Mouse (Mus musculus) adrenal gland (tissue): ENCODE data around the gene Cxcl13.

Source experiments
- intact Hi-C: fragments of 180-260 bp; cut with DNase I; formaldehyde crosslinking; loops from one replicate; pipeline ENCODE4 v1.15.1; 2025

The Cxcl13 gene

DNA sequence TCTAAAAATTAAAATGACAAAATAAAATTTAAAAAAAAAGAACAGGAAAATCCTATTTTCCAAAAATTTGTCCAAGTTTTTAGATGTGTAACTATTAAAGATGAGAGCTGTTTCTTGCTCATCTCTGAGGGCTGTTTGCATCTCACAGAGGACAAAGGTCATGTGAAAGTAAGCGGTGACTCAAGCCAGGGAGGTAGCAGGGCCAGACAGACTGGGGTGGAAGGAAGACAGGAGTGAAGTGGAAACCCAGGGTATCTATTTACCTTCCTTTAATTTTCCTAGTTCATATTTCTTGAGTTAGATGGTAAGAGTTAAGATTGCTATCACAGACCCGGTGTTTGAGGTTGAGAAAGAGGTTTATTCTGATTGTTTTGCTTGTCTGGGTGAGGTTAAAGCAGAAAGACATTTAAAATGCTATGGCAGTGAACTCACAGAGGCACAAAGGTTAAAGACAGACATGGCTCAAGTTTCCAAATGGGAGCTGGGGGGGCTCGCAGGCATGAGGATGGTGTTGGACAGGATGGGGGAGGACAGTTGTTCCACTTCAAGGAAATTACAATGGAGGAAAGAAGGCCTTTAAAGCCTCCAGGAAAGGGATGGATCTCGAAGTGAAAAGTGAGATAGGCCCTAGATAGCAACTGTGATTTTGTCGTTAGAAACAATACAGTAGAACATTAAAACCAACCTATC is 27.2 kb downstream of the Cxcl13 start:
- intact Hi-C loops = no loop called here

DNA sequence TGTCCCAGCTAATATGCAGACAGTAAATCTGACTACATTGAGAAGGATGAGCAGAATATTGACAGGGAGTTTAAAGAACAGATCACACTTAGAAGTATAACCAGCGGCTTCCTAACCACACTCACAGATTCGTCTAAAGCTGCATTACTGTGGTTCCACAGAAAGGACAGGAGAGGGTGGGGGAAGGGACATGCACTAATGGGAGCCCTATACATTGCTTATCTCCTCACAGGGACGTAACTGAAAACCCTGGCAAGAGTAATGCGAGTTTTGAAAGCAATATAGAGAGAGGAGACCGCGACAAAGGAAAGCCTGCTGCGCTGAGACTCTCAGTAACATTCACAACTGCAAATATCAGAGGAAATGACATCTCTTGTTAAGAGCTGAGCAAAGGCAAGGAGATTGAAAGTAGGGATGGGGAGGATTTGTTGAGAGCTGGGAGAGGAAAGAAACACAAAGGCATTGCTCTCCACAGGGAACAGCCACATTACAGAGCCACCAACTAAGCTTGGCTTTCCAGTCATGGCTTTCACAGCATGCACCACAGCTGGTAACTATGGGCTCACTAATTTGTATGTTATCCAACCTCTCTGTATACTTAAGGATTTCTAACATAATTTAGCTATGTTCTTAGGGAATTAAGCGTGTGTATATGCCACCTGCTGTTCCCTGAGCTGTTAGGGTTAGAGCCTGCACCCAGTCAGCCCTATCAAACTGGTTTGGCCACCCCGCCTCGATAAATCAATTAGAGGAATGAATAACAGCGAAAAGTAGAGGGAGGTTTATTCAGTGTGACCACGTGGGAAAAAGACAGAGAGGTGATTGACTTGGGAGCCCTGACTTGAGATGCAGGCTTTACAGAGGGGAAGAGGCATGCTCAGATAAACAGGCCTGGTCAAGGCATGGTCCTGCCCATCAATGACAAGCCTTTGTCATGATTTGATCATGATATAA is 34.9 kb downstream of the Cxcl13 start:
- intact Hi-C loops = no loop called here

DNA sequence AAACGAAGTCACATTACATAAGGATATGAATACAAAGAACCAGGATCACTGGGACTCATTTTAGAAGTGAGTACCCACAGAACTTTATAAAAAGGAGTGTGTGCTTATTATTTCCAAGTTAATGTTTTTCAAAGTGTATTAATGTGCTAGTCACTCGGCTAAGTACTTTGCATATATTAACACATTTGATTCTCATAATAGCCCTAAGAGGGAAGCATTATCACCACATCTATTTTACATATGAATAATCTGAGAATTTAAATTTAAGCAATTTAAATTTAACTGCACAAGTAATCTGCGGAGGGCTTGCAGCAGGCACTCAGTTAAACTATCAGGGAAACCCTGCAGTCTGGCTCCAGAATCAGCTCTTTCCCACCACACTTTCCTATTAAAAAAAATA is 40.5 kb downstream of the Cxcl13 start:
- intact Hi-C loops = no loop called here

DNA sequence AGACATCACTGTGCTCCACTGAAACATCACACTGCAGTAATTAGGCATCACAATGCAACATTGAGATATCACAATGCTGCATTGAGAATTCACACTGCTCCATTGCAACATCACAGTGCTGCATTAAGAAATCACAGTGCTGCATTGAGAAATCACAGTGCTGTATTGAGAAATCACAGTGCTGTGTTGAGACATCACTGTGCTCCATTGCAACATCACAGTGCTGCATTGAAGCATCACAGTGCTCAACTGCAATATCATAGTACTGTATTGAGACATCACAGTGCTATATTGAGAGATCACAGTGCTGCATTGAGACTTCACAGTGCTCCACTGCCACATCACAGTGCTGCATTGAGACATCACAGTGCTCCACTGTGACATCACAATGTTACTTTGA is 46.6 kb downstream of the Cxcl13 start:
- intact Hi-C loops = no loop called here

DNA sequence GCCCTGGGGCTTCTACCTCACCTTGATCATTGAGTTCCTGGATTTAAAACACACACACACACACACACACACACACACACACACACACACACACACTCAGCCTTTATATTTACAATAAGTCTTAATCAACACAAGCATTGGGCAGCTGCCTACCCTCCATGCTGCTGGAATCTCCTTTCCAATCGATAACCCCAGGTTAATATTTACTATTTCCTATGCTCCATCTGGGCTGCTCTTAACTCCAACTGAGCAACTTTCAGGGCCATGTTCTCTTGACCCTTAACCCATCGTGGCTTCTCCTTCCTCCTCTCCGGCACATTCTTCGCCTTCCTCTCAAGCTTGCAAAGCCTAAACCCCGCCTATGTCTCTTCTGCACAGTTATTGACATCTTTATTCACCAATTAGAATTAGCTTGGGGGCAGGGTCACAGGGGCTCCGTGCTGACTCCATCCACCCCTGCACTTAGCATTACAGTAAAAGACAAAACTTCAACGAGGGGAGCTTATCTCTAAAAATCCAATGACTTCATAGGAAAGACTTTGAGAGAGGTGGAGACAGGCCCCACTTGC is 51.6 kb downstream of the Cxcl13 start:
- intact Hi-C loops = no loop called here

DNA sequence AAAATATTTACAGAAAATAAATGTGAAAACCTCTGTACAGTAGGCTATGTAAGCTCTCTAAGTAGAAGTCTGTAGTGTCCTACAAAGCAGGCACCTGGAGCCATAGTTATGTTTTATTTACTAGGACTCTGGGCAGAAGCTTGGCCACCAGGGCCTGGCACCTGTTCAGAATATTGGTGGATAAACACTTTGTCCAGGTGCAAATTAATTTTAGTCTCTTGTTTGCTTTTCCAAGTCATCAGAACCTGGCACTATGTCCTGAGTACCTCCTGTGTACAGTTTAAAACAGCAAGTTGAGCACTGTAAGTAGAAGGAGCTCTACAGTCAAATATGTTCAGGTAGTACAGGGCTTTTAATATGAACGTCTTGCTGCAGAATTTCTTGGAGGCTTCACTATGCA is 52.3 kb downstream of the Cxcl13 start:
- intact Hi-C loops = no loop called here
